13 mouse cellular contexts compared by ENCODE assay signal in the genomic region with DNA sequence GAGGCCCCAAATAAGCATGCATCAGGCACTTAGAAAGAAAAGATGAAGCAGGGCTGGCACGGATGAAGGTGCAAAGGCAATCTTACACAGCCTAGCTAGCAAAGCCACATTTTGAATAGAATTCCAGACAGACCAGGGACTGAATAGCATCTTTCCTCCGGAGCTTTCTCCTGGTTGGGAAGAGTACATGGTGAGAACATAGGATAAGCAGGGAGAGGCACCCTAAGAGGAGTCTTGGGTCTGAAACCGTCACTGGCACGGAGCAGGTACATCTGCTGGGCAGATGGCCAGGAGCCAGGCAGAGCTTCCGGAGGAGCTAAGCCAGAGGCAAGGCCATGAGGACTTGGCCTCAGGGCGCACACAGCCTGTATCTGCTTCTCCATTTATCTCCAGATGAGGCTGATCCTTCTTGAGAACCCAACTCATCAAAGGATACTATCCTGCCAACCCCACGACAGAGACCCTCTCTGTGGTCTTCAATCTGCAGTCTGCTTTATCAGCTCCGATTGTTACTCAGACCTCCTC.
"Had no signal": no experiment of that assay in that cellular context is flagged by ENCODE, and none has a peak within 500 bp of the region (broad histone marks: within the 10 kb centered on the region; RNA-seq: fewer than 3 reads in every experiment).

No protein-coding gene starts in this region.

- H3K4me1 ChIP-seq: limb, embryonic 13.5 days had no signal

- H3K4me2 ChIP-seq: limb, embryonic 13.5 days; neural tube, embryonic 15.5 days had no signal

- H3K27ac ChIP-seq: kidney, postnatal 0 days; limb, embryonic 13.5 days; liver, embryonic 14.5 days; neural tube, embryonic 15.5 days; stomach, postnatal 0 days had no signal

- H3K36me3 ChIP-seq: limb, embryonic 13.5 days; neural tube, embryonic 15.5 days had no signal

- DNase-seq: layer of hippocampus, adult 9-11 months; layer of hippocampus, postnatal 36 days; lung, adult 18-20 months; midbrain, embryonic 14.5 days; right cerebral cortex, adult 18-20 months; right cerebral cortex, postnatal 25 days; thymus, postnatal 4 days had no signal

- H3K9ac ChIP-seq: limb, embryonic 13.5 days; liver, embryonic 14.5 days; neural tube, embryonic 15.5 days had no signal

- H3K4me3 ChIP-seq: limb, embryonic 13.5 days; myocyte; neural tube, embryonic 15.5 days had no signal

- H3K27me3 ChIP-seq: limb, embryonic 13.5 days; neural tube, embryonic 15.5 days had no signal

- H3K9me3 ChIP-seq: limb, embryonic 13.5 days; neural tube, embryonic 15.5 days had no signal
